Mouse (Mus musculus): ENCODE results near the gene Cxcr1. TPM values are rescaled to one million over a fixed set of nuclear protein-coding genes. Genes with fewer than 3 reads are reported as not detected.
"Not testable (repeated sequence)": the region's sequence is repeated elsewhere in the genome, so short reads cannot be mapped to it uniquely, and the experiment has no call there.

Cxcr1 gene
- polyA plus RNA-seq, 1 experiment from 2014 or later: not detected

GRCm38 (mm10) chr1:74179624-74180408 lies 14.6 kb downstream of the Cxcr1 start:
- 56% methylated on average over 9 of the region's 9 CpGs for WGBS
- Histone ChIP-seq H3K9me3 (ENCODE audit: control insufficient read depth, low read length) (no peaks in the 10 kb centered on the region), H3K9ac (replicated peaks; ENCODE audit: low read depth, low read length) (no peak overlapping the region), H3K27me3 (replicated peaks; ENCODE audit: control insufficient read depth, insufficient read depth, low read length) (no peaks in the 10 kb centered on the region), H3K4me3 (replicated peaks; ENCODE audit: low read length) (no peak overlapping the region), H3K27ac (ENCODE audit: low read length) (no peak overlapping the region), H3K4me2 (ENCODE audit: low read length) (no peak overlapping the region), H3K4me1 (replicated peaks; ENCODE audit: control insufficient read depth, insufficient read depth, low read length) (no peaks in the 10 kb centered on the region), H3K36me3 (ENCODE audit: control insufficient read depth, insufficient read depth) (no peaks in the 10 kb centered on the region)
- no peak for ATAC-seq

GRCm38 (mm10) chr1:74178618-74179017 lies 15.8 kb downstream of the Cxcr1 start:
- Histone ChIP-seq H3K36me3 (ENCODE audit: control insufficient read depth, insufficient read depth) (no peaks in the 10 kb centered on the region), H3K4me3 (replicated peaks; ENCODE audit: low read length) (no peak overlapping the region)
- no peak for ATAC-seq

GRCm38 (mm10) chr1:74175731-74176130 lies 18.7 kb downstream of the Cxcr1 start:
- no peak for ATAC-seq
- H3K27me3 ChIP-seq (replicated peaks; ENCODE audit: control insufficient read depth, insufficient read depth, low read length): no peaks in the 10 kb centered on the region
- H3K4me1 ChIP-seq (replicated peaks; ENCODE audit: control insufficient read depth, insufficient read depth, low read length): no peaks in the 10 kb centered on the region
- H3K27ac ChIP-seq (ENCODE audit: low read length): no peak overlapping the region
- no peak overlapping the region for H3K4me2 ChIP-seq (ENCODE audit: low read length)
- H3K36me3 ChIP-seq (ENCODE audit: control insufficient read depth, insufficient read depth): no peaks in the 10 kb centered on the region
- H3K9me3 ChIP-seq (ENCODE audit: control insufficient read depth, low read length): no peaks in the 10 kb centered on the region
- H3K4me3 ChIP-seq (replicated peaks; ENCODE audit: low read length): no peak overlapping the region
- WGBS: 84% methylated on average over 4 of the region's 4 CpGs
- no peak overlapping the region for H3K9ac ChIP-seq (replicated peaks; ENCODE audit: low read depth, low read length)

More at GRCm38 (mm10) chr1:74178618-74179017, 15.8 kb downstream of the Cxcr1 start:
- WGBS: 92% methylated on average over 3 of the region's 3 CpGs
- Histone ChIP-seq H3K4me2 (ENCODE audit: low read length) (no peak overlapping the region), H3K4me1 (replicated peaks; ENCODE audit: control insufficient read depth, insufficient read depth, low read length) (no peaks in the 10 kb centered on the region), H3K9ac (replicated peaks; ENCODE audit: low read depth, low read length) (no peak overlapping the region), H3K9me3 (ENCODE audit: control insufficient read depth, low read length) (no peaks in the 10 kb centered on the region), H3K27ac (ENCODE audit: low read length) (no peak overlapping the region), H3K27me3 (replicated peaks; ENCODE audit: control insufficient read depth, insufficient read depth, low read length) (no peaks in the 10 kb centered on the region)

GRCm38 (mm10) chr1:74172722-74173121 lies 21.7 kb downstream of the Cxcr1 start:
- Histone ChIP-seq H3K9me3 (ENCODE audit: control insufficient read depth, low read length) (no peaks in the 10 kb centered on the region), H3K36me3 (ENCODE audit: control insufficient read depth, insufficient read depth) (no peaks in the 10 kb centered on the region), H3K9ac (replicated peaks; ENCODE audit: low read depth, low read length) (no peak overlapping the region), H3K4me1 (replicated peaks; ENCODE audit: control insufficient read depth, insufficient read depth, low read length) (no peaks in the 10 kb centered on the region), H3K27ac (ENCODE audit: low read length) (no peak overlapping the region), H3K4me2 (ENCODE audit: low read length) (no peak overlapping the region), H3K4me3 (replicated peaks; ENCODE audit: low read length) (no peak overlapping the region), H3K27me3 (replicated peaks; ENCODE audit: control insufficient read depth, insufficient read depth, low read length) (no peaks in the 10 kb centered on the region)
- 91% methylated on average over 3 of the region's 3 CpGs for WGBS
- ATAC-seq: no peak

- Histone ChIP-seq H3K36me3 (ENCODE audit: control insufficient read depth, insufficient read depth) (no peaks in the 10 kb centered on the region), H3K4me2 (ENCODE audit: low read length) (no peak overlapping the region), H3K9me3 (ENCODE audit: control insufficient read depth, low read length) (no peaks in the 10 kb centered on the region), H3K27me3 (replicated peaks; ENCODE audit: control insufficient read depth, insufficient read depth, low read length) (no peaks in the 10 kb centered on the region), H3K9ac (replicated peaks; ENCODE audit: low read depth, low read length) (no peak overlapping the region), H3K27ac (ENCODE audit: low read length) (no peak overlapping the region), H3K4me3 (replicated peaks; ENCODE audit: low read length) (no peak overlapping the region), H3K4me1 (replicated peaks; ENCODE audit: control insufficient read depth, insufficient read depth, low read length) (no peaks in the 10 kb centered on the region)
- no peak for ATAC-seq
- WGBS: 87% methylated on average over 3 of the region's 3 CpGs
Measured at GRCm38 (mm10) chr1:74169721-74170120, 24.7 kb downstream of the Cxcr1 start.

GRCm38 (mm10) chr1:74167136-74167535 lies 27.3 kb downstream of the Cxcr1 start:
- Histone ChIP-seq H3K27ac (ENCODE audit: low read length) (no peak overlapping the region), H3K4me2 (ENCODE audit: low read length) (no peak overlapping the region), H3K9ac (replicated peaks; ENCODE audit: low read depth, low read length) (no peak overlapping the region), H3K4me3 (replicated peaks; ENCODE audit: low read length) (no peak overlapping the region), H3K36me3 (ENCODE audit: control insufficient read depth, insufficient read depth) (no peaks in the 10 kb centered on the region), H3K27me3 (replicated peaks; ENCODE audit: control insufficient read depth, insufficient read depth, low read length) (no peaks in the 10 kb centered on the region), H3K4me1 (replicated peaks; ENCODE audit: control insufficient read depth, insufficient read depth, low read length) (no peaks in the 10 kb centered on the region), H3K9me3 (ENCODE audit: control insufficient read depth, low read length) (no peaks in the 10 kb centered on the region)
- ATAC-seq: no peak
- WGBS: 86% methylated on average over 5 of the region's 5 CpGs

GRCm38 (mm10) chr1:74160036-74160435 lies 34.4 kb downstream of the Cxcr1 start:
- Histone ChIP-seq H3K9ac (replicated peaks; ENCODE audit: low read depth, low read length) (no peak overlapping the region), H3K27ac (ENCODE audit: low read length) (no peak overlapping the region), H3K36me3 (ENCODE audit: control insufficient read depth, insufficient read depth) (no peaks in the 10 kb centered on the region), H3K4me1 (replicated peaks; ENCODE audit: control insufficient read depth, insufficient read depth, low read length) (no peaks in the 10 kb centered on the region), H3K4me3 (replicated peaks; ENCODE audit: low read length) (no peak overlapping the region), H3K9me3 (ENCODE audit: control insufficient read depth, low read length) (no peaks in the 10 kb centered on the region), H3K4me2 (ENCODE audit: low read length) (no peak overlapping the region), H3K27me3 (replicated peaks; ENCODE audit: control insufficient read depth, insufficient read depth, low read length) (no peaks in the 10 kb centered on the region)
- WGBS: 80% methylated on average over 2 of the region's 2 CpGs
- no peak for ATAC-seq

- not testable (repeated sequence) for H3K27ac ChIP-seq (ENCODE audit: low read length); H3K9ac ChIP-seq (replicated peaks; ENCODE audit: low read depth, low read length); H3K9me3 ChIP-seq (ENCODE audit: control insufficient read depth, low read length); H3K36me3 ChIP-seq (ENCODE audit: control insufficient read depth, insufficient read depth); H3K27me3 ChIP-seq (replicated peaks; ENCODE audit: control insufficient read depth, insufficient read depth, low read length); H3K4me3 ChIP-seq (replicated peaks; ENCODE audit: low read length); ATAC-seq; H3K4me1 ChIP-seq (replicated peaks; ENCODE audit: control insufficient read depth, insufficient read depth, low read length); H3K4me2 ChIP-seq (ENCODE audit: low read length)
- 90% methylated on average over 4 of the region's 5 CpGs for WGBS
Measured at GRCm38 (mm10) chr1:74159613-74160012, 34.8 kb downstream of the Cxcr1 start.

- Histone ChIP-seq H3K4me1 (replicated peaks; ENCODE audit: control insufficient read depth, insufficient read depth, low read length) (no peaks in the 10 kb centered on the region), H3K36me3 (ENCODE audit: control insufficient read depth, insufficient read depth) (no peaks in the 10 kb centered on the region), H3K9me3 (ENCODE audit: control insufficient read depth, low read length) (no peaks in the 10 kb centered on the region), H3K4me3 (replicated peaks; ENCODE audit: low read length) (no peak overlapping the region), H3K27ac (ENCODE audit: low read length) (no peak overlapping the region), H3K27me3 (replicated peaks; ENCODE audit: control insufficient read depth, insufficient read depth, low read length) (no peaks in the 10 kb centered on the region), H3K4me2 (ENCODE audit: low read length) (no peak overlapping the region), H3K9ac (replicated peaks; ENCODE audit: low read depth, low read length) (no peak overlapping the region)
- ATAC-seq: no peak
- 64% methylated on average over 14 of the region's 14 CpGs for WGBS
Measured at GRCm38 (mm10) chr1:74156381-74156910, 38.0 kb downstream of the Cxcr1 start.
